Mouse (Mus musculus) intestine, postnatal 0 days (tissue): ENCODE measurements at regions not wholly inside any gene's neighbourhood (a gene's known extent, or its start where the extent isn't known, plus 50 kb on each side); places are given as distances from the start of the nearest gene placed in this dataset.

Experiments
- ATAC-seq: fragments of 200-750 bp; cut with Nextera tagmentation; 2 replicates; pipeline ENCODE4 v1.8.0; 2017; ENCODE audit warnings: mild to moderate bottlenecking, moderate TSS enrichment, moderate library complexity
- H3K27ac ChIP-seq: fragments of 300-500 bp; sonication (generic); 2 replicates; pipeline ENCODE4 v1.5.1; 2014; ENCODE audit warnings: mild to moderate bottlenecking, low read depth, low read length, moderate library complexity
- H3K27me3 ChIP-seq: fragments of 300-500 bp; sonication (generic); replicated peaks from 2 replicates; pipeline ENCODE4 v1.6.1; 2014; ENCODE audit warnings: low read length, mixed read lengths; ENCODE audit not compliant: control insufficient read depth, insufficient read depth
- H3K36me3 ChIP-seq: fragments of 300-500 bp; sonication (generic); 2 replicates; pipeline ENCODE4 v1.6.1; 2014; ENCODE audit warnings: mild to moderate bottlenecking, moderate library complexity; ENCODE audit not compliant: control insufficient read depth, insufficient read depth
- H3K4me1 ChIP-seq: fragments of 300-500 bp; sonication (generic); replicated peaks from 2 replicates; pipeline ENCODE4 v1.6.1; 2014; ENCODE audit warnings: antibody characterized with exemption, low read length, mixed read lengths; ENCODE audit not compliant: control insufficient read depth, insufficient read depth
- H3K4me2 ChIP-seq: fragments of 300-500 bp; sonication (generic); replicated peaks from 2 replicates; pipeline ENCODE4 v1.6.1; 2014; ENCODE audit warnings: low read depth, mild to moderate bottlenecking, moderate library complexity
- H3K4me3 ChIP-seq: fragments of 300-500 bp; sonication (generic); 2 replicates; pipeline ENCODE4 v1.5.1; 2014; ENCODE audit warnings: low read depth, low read length
- H3K9ac ChIP-seq: fragments of 300-500 bp; sonication (generic); 2 replicates; pipeline ENCODE4 v1.6.1; 2014; ENCODE audit warnings: mild to moderate bottlenecking, low read depth, low read length
- H3K9me3 ChIP-seq: fragments of 300-500 bp; sonication (generic); 2 replicates; pipeline ENCODE4 v1.6.1; 2016; ENCODE audit warnings: mixed run types; ENCODE audit not compliant: control insufficient read depth
- CTCF ChIP-seq: sonication (generic); IDR thresholded peaks from 2 replicates; pipeline ENCODE4 v1.5.1; 2016; ENCODE audit warnings: low read depth, mild to moderate bottlenecking, control low read depth, antibody characterized with exemption, moderate library complexity
- WGBS: fragments of 180-500 bp; shearing (Covaris S2); extraction: QIAGEN DNeasy Blood & Tissue Kit; methylation state at CpG from one replicate; pipeline ENCODE4 v1.1.7; 2014; 5-methylcytosine and 5-hydroxymethylcytosine counted together

DNA sequence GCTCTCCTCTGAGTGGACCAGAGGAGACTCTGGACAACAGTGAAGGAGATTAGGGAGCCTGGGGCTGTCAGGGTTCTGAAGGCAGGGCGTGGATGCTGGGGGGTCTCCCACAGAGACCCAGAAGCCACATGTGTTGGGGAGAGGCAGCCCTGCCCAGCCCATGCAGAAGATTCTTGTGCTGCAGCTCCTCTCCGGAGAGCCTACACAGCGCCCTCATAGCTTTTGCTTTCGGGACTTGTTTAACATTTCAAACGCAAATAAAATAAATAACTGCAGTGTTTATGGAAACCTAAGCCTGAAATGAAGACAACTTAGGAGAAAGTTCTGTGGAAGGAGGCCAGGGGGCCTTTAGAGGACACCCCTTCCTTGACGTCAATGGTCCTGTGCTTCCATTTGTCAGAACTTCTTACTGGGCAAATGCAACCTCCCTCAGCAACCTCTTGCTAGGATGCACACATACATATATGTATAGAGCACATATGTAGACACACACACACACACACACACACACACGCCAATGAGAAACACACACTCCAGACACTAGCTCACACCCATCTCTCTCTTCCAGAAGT lies 143.8 kb upstream of the Tnp1 start:
- H3K4me3 ChIP-seq: no peak overlapping the region
- ATAC-seq: no peak
- no peak overlapping the region for H3K27ac ChIP-seq
- H3K4me1 ChIP-seq: no peaks in the 10 kb centered on the region
- H3K4me2 ChIP-seq: no peak overlapping the region
- no peaks in the 10 kb centered on the region for H3K27me3 ChIP-seq
- no peaks in the 10 kb centered on the region for H3K9me3 ChIP-seq
- peak; percentile 38; the same call in 1 of the 2 replicates for TF ChIP-seq CTCF
- WGBS: 54% methylated on average over 7 of the region's 7 CpGs
- no peak overlapping the region for H3K9ac ChIP-seq
- H3K36me3 ChIP-seq: no peaks in the 10 kb centered on the region

GRCm38 (mm10) chr1:73153438-73154097 lies 137.9 kb upstream of the Tnp1 start:
- no peak overlapping the region for H3K4me2 ChIP-seq
- 53% methylated on average over 9 of the region's 9 CpGs for WGBS
- no peak for ATAC-seq
- no peak overlapping the region for H3K9ac ChIP-seq
- H3K36me3 ChIP-seq: no peaks in the 10 kb centered on the region
- H3K4me1 ChIP-seq: no peaks in the 10 kb centered on the region
- no peak overlapping the region for H3K27ac ChIP-seq
- no peaks in the 10 kb centered on the region for H3K27me3 ChIP-seq
- H3K4me3 ChIP-seq: no peak overlapping the region
- no peak for TF ChIP-seq CTCF
- no peaks in the 10 kb centered on the region for H3K9me3 ChIP-seq

- Histone ChIP-seq H3K4me3 (no peak overlapping the region), H3K9ac (no peak overlapping the region), H3K4me2 (no peak overlapping the region), H3K9me3 (no peaks in the 10 kb centered on the region), H3K27ac (no peak overlapping the region), H3K4me1 (no peaks in the 10 kb centered on the region), H3K27me3 (no peaks in the 10 kb centered on the region), H3K36me3 (no peaks in the 10 kb centered on the region)
- TF ChIP-seq CTCF: no peak
- no peak for ATAC-seq
- WGBS: 81% methylated on average over 4 of the region's 4 CpGs
Observed at GRCm38 (mm10) chr1:73149926-73150325, 134.2 kb upstream of the Tnp1 start.

- Histone ChIP-seq H3K9me3 (no peaks in the 10 kb centered on the region), H3K4me1 (no peaks in the 10 kb centered on the region; the same call in 1 of the 2 replicates), H3K27ac (no peak overlapping the region), H3K27me3 (no peaks in the 10 kb centered on the region), H3K4me3 (no peak overlapping the region), H3K9ac (no peak overlapping the region), H3K4me2 (no peak overlapping the region), H3K36me3 (no peaks in the 10 kb centered on the region)
- no peak for ATAC-seq
- WGBS: 82% methylated on average over 8 of the region's 8 CpGs
- TF ChIP-seq CTCF: no peak
Observed at GRCm38 (mm10) chr1:73142845-73143244, 127.1 kb upstream of the Tnp1 start.

- H3K4me3 ChIP-seq: no peak overlapping the region
- H3K4me1 ChIP-seq: no peaks in the 10 kb centered on the region; the same call in 1 of the 2 replicates
- 58% methylated on average over 7 of the region's 7 CpGs for WGBS
- no peak overlapping the region for H3K9ac ChIP-seq
- no peaks in the 10 kb centered on the region for H3K36me3 ChIP-seq
- H3K27ac ChIP-seq: no peak overlapping the region
- no peak overlapping the region for H3K4me2 ChIP-seq
- no peak for ATAC-seq
- no peak for TF ChIP-seq CTCF
- no peaks in the 10 kb centered on the region for H3K9me3 ChIP-seq
- H3K27me3 ChIP-seq: no peaks in the 10 kb centered on the region
Observed at GRCm38 (mm10) chr1:73140557-73141345, 125.0 kb upstream of the Tnp1 start.

DNA sequence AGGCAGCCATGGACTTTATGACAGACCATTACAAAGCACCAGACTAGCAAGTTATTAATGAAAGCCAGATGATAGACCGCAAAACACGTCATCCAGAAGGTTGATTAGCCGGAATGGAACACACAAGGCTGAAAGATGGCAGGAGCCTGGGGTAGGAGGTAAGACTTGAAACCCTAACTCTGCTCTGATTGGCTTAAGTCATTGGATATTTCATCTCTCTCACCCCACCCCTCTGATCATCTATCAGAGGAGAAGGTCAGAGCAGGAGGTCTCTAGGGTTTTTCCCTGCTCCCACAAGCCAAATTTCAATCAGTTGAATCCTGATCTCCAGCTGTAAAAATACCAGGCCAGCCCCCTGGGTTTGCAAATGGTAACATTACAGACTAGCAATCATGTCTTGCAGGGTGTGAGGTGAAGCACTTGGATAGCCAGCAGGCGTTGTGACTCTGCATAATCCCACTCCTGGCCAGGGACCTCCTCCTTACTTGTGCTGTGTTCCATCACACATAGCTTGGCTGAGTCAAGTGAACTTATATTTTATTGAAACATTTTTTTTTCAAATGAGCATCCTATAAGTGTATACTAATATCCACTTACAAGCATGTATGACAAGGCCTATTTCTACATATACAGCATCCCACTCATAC lies 114.6 kb upstream of the Tnp1 start:
- H3K27me3 ChIP-seq: no peaks in the 10 kb centered on the region
- H3K9me3 ChIP-seq: no peaks in the 10 kb centered on the region
- no peak overlapping the region for H3K4me3 ChIP-seq
- WGBS: 95% methylated on average over 4 of the region's 4 CpGs
- no peak overlapping the region for H3K4me2 ChIP-seq
- no peak overlapping the region for H3K27ac ChIP-seq
- no peaks in the 10 kb centered on the region for H3K36me3 ChIP-seq
- no peak overlapping the region for H3K9ac ChIP-seq
- 0 out of 2 replicates have a peak, but pooled peaks cover 2% of the 10 kb centered on the region for H3K4me1 ChIP-seq
- no peak for ATAC-seq
- TF ChIP-seq CTCF: no peak
